Mouse (Mus musculus) ES-Bruce4 (cell line): ENCODE measurements around the gene Pde8a.

ENCODE experiments used
- EP300 ChIP-seq: IDR thresholded peaks from 2 replicates; pipeline ENCODE4 v1.6.1; 2011; ENCODE audit warnings: low read depth, low read length; ENCODE audit not compliant: insufficient read depth
- POLR2A ChIP-seq: IDR thresholded peaks from one replicate; pipeline ENCODE4 v1.8.1; 2011; ENCODE audit warnings: low read length; ENCODE audit not compliant: insufficient read depth

GRCm38 (mm10) chr7:81220381-81220780 is 7.0 kb downstream of the Pde8a start:
- TF ChIP-seq EP300 (no peak), POLR2A (no peak)
